Mouse (Mus musculus) induced T-regulatory cell, adult 2 months (primary cell): ENCODE measurements around the gene Celf1.
"Not testable (repeated sequence)": the region's sequence is repeated elsewhere in the genome, so short reads cannot be mapped to it uniquely, and the experiment has no call there.

Experiments
- DNase-seq: peaks from one replicate; pipeline ENCODE4 v3.0.0-alpha.2; 2012; ENCODE audit warnings: low read depth

Celf1 gene

DNA sequence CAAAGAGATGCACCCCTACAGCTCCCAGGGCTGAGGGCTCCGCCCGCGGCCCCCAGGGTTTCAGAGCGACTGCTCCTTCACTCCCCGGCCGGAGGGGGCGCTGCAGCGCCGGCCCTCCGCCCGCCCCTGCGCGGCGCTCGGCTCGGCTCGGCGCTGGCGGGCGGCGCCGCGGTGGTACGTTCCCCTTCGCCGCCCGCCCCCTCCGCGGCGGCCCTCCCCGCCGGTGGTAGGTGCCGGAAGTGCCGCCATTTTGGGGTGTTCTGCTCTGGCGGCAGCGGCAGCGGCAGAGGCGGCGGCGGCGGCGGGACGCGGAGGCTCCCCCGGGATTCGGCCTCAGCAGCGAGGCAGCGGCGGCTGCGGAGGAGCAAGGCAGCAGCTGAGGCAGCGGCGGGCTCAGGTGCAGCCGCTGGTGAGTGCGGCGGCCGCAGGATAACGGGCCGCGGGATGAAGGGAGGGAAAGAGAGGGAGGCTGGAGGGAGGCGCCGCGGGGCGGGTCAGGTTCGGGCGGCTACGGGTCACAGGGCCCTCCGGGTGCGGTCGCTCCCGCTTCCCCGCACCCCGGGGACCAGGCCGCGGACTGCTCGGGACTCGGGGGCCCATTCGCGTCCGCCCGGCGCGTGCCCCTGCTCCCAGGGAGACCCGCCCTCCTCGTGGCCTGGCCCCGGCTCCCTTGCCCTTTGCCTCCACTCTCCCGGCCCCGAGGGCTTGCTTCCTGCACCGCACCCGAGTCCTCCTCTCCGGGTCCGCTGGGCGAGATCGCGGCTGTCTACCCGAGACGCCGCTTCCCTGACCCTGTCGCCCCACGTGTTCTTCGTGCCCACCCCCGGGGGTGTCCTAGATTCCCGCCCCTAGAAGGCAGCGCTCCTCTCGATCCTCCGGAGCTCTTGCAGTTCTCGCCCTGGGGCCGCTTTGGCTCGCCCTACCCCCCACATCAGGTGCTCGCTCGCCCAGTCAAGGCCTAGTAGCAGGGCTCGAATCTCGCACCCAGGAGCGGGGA lies at the start of gene Celf1:
Celf1 (plus strand) TSS at position 150 of the 997 bp plus-strand sequence.
- peak; percentile 91 for DNase-seq

DNA sequence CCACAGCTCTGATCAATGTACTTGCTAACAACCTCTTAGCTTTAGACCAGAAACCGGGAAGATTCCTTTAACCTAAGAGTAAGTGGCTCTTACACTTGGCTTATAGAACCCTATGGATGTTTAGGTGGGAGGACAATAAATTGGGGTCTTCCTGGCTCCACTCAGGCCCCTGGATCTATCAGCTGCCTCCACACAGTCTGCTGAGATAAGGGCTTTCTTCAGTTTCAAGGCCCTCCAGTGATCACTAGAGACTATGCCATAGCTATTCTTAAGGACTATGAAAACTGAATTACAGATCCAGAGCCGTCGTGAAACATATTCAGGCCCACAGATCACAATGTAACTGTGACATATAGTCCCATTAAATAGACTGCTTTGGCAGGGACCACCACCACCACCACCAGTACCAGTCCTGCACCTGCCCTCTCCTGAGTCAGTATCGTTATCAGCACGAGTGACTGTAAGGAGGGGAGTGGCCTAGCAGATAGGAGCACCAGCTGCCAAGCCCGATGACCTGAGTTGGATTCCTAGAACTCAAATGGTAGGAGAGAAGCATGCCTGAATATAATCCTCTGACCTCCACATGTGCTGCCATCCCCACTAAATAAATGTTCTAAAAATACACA lies 46.4 kb upstream of the Celf1 start:
- no peak for DNase-seq

DNA sequence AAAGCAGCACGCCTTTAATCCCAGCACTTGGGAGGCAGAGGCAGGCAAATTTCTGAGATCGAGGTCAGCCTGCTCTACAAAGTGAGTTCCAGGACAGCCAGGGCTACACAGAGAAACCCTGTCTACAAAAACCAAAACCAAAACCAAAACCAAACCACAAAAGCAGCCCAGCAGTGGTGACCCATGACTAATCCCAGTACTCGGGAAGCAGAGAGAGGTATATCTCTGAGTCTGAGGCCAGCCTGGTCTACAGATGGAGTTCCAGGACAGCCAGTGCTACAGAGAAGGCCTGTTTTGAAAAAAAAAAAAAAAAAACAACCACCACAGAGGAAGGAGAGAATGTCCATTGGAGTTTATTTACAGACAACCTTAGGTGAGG lies 45.9 kb upstream of the Celf1 start:
- DNase-seq = not testable (repeated sequence)

DNA sequence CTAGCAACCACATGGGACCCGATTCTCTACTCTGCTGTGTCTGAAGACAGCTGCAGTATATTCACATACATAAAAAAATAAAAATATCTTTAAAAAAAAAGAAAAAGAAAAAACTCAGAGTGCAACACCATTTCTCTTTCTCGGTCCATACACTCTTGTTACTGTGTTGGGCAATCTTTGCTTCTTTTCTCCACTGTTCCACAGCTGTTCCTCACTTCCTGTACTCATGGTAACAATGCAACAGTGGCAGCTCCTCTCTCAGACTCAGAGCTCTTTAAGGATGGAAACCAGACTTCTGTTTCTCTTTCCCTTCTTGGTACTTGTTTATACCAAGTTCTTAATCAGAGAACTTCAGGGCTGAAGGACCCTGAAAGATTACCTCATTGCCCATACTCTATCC lies 36.8 kb upstream of the Celf1 start:
- peak; percentile 48 for DNase-seq

DNA sequence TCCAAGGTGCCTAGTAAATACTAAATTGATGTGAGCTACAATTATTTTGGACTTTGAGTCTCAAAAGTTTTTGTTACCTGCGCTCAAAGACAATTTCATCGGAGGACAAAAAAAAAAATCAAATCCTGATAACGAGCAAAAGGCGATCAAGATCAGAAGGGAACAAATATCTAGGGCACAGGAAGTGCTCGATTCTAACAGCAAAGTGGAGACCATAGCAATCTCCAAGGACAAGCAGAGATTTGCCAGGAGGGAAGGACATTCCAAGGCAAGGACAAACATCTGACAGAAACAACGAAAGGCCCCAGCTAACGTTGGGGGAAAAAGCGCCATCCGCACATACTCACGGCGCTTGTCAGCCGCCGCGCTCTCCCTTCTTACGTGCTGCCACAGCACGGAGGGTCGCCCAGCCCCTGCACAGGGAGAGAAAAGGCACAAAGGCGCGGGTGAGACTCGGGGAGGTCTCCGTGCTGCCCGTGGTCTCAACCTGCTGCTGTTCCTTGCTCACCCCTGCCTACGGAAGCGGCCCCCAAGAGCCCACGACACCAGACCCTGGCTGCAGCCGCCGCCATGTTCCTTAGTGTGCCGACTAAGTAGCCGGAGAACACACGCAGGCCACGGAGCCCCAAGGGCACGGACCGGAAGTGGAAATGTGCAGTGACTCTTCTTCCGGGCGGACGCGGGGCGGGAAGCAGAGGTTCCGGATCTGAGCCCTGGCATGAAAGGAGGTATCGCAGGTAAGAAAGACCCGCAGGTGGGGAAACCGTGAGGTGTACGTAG lies 35.9 kb upstream of the Celf1 start, which contains the start of the genes Kbtbd4 and Ndufs3:
Kbtbd4 (plus strand) TSS at position 665 of the 780 bp plus-strand sequence.
Ndufs3 (minus strand) TSS at position 752 of the 780 bp plus-strand sequence.
- peak; percentile 96 for DNase-seq

DNA sequence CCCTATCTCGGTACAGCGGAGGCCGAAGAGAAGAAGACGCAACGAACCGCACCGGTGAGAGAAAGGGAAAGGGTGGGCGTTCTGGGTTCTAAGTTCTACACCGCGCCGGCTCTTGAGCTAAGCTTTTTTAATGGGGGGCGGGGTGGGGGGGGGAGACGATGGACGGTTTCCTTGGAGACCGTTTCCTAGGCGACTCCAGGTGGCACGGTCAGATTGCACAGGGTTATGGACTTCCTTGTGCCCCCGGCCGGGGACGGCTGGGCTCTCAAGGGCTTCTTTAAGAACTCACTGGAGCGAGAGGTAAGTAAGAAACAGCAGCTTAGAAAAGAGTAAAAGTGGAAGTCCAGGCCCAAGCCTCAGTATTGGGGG lies 35.3 kb upstream of the Celf1 start:
- no peak for DNase-seq

DNA sequence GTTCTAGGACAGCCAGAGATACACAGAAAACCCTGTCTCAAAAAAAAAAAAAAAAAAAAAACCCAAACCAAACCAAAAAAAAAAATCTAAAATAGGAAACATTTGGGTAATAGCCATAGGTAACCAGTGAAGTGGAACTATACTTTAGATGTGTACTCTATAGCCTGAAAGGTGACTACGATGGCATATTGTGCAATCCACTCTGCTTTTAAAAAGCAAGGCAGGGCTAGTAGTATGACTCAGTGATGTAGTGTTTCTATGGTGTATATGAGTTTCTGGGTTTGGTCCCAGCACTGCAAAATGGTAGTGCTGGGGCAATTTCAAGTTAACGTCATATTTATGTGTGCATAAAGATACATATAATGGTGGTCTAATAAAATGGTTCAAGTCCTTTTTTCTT lies 33.5 kb upstream of the Celf1 start:
- DNase-seq = no peak

DNA sequence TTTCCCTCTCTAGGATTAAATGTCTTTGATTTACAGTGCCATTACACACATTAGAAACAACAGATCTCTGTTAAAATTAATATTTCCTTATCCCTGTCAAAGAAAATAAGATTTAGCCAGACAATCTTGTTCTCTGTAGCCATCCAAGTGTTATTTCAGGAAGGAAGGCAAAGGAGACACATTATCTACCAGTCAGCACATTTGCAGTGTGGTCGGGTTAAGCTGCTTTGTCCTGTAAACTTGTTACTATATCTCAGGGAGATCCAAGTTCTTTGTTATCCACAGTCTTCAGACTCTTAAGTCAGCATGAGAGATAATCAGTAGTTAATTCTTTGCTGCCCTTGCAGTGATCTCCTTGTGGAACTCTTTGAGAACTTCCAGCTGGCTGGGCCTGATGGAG lies 29.3 kb upstream of the Celf1 start:
- no peak for DNase-seq

DNA sequence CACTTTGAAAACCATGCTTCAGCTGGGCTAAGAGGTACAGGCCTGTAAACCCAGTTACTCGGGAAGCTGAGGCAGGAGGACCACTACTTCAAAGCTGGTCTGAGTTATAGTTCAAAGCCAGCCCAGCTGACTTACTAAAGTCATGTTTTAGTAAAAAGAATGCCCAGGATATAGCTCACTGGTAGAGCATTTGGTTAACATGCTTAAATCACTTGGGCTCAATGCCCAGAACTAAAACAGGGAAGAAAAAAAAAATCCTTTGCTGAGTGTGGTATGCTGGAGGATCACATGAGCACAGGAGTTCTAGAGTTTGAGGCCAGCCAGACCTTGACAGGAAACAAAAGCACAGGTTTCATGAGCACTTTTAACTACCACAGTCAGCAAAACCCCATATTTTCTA lies 28.5 kb upstream of the Celf1 start:
- DNase-seq = no peak

DNA sequence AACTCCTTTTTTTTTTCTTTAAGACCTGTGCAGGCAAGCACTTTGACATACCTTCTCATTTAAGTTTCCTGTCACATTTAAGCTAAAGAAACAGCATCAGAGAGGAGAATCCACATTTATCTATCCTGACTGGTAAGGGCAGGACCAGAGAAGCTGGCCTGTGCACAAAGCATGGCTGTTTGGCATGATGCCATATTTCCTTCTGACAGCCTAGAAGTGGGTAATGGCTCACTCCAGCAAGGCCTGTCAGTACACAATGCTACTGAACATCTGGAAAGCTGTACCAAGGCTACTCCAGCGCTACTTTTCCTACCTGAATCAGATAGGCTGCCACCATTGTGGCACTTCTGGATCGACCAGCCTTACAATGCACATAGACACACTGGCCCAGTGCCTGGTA lies 26.5 kb upstream of the Celf1 start:
- DNase-seq = no peak

DNA sequence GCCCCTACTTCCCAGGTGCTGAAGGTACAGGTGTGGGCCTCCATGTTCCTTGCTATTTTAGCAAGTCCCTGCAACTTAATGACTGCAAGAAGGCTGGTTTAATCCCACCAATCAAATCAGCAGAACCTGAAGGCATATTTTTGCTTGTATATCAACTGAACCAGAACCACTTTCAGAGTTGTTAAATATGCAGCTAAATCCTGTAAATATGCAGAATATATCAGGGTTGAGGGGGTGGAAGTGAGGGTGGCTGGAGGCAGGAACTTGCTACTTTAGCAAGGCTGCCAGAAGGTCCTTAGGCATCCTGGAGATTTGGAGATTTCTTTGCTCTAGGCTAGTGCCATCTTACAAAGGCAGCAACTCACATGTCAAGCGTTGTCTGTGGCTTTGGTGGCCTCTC lies 24.7 kb upstream of the Celf1 start:
- no peak for DNase-seq

DNA sequence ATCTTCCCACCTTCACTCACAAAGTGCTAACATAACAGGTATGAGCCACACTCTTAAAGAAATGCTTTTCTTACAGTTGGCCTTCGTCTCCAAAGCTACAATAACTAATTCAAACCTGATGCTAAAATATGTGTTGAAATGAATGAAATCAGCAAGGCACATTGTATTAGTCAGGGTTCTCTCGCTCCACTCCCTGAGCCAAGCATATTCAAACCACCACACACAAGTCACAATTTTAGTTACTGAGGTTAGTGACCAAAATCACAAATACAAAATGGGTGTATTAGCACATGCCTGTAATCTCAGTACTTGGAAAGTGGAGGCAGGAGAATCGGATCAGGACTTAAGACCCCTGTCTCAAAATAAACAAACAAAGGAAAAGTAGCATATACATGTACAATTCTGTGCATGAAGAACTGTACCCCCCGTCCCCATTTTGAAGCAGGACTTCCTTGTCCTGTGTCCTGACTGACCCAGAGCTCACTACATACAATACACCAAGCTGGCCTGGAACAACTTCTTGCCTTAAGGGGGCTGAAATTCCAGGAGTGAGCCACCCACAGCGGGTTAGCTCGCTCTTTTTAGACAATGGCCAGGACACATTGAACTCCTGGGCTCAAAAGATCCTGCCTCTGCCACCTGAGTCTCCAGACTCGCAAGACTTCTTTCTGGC lies 23.5 kb upstream of the Celf1 start:
- DNase-seq = peak; percentile 66

DNA sequence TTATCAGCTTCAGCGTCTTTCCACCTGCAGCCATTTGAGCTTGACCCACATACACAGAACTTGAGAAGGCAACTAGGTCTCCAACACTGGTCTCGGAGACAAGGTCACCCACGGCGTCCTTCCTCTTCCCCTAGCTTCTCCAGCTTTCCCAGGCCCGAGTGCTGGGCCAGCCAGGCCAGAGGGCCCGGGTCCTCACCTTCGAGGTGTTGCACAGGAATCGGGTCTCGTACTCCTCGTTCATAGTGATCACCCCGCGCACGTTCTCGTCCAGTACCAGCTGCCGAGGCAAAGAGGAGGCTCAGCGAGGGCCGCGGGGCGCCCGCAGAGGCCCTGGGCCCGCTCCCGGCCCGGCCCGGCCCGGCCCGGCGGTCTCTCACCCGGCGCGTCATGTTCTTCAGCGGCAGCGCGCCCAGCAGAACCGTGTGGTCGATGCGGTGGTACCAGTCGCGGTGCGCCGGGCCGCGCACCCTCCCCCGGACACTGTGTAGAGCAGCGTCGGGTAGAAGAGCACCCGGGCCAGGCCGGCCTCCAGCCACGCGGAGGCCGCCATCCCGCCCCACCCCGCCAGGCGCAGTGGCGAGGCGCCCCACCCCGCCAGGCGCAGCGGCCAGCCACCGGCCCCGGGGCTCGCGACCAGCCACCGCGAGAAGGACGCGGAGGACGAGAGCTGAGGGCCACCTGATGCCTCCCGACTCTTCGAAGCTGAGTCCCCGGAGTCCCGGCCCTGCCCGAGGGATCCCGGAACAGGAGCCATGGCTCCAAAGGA lies 22.8 kb upstream of the Celf1 start:
- peak; percentile 73 for DNase-seq

DNA sequence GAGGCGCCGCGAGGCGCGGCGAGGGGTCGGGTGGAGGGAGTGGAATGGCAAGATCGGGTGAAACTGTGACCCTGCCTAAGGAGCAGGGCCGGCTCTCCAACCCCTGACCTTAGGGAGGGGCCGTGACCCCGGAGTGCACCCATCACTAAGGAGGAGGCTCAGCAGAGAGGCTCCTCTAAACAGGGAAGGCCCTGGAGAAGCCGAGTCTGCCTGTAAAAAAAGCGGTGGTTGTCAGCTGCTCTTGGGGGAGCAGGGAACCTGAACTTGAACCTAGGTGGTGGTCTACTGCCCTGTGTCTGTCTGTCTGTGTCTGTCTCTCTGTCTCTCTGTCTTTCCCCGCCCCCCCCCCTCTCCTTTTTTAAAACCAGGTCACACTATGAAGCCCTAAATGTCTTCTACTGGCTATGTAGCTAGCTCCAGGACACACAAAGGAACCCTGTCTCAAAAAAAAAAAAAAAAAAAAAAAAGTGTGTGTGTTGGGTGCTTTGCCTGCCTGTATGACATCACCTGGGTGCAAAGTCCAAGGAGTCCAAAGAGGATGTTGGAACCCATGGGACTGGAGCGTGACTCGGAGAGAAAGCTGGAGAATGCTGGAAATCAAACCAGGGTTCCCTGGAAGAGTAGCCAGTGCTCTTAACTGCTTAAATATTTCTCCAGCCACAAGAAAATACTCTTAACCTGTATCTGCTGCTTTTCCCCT lies 22.0 kb upstream of the Celf1 start:
- peak; percentile 22 for DNase-seq

DNA sequence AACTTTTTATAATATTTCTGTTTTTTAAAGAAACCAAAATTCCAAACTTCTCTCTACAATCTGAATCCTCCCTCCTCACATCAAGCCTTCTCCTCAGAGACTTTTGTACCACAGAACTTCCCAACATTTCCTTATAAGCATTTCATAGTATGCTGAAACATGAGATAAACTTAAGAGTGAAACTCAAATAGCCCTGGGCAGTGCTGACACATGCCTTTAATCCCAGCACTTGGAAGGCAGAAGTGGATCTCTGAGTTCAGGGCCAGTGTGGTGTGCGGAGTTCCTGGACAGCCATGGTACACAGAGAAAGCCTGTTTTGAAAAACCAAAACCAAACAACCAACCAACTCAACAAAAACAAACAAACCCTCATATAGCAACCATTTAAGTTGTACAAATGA lies 19.0 kb upstream of the Celf1 start:
- no peak for DNase-seq

DNA sequence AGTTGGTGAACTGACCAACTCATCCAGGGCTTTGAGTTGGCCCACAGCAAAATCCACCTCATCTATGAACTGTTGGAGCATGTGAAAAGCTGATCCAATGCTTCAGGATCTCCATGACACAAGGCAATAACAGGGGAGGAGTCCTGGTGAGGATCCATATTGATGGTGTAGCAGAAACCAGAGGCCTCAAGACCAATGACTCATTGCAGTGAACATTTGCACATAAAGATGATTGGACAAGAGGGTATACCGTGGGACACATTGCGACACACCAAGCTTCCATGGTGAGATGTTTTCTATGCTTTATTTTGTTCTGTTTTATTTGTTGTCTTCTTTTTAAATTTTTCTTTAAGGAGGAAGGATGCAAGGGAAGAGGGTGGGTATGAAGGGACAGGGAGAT lies 17.5 kb upstream of the Celf1 start:
- DNase-seq = no peak

DNA sequence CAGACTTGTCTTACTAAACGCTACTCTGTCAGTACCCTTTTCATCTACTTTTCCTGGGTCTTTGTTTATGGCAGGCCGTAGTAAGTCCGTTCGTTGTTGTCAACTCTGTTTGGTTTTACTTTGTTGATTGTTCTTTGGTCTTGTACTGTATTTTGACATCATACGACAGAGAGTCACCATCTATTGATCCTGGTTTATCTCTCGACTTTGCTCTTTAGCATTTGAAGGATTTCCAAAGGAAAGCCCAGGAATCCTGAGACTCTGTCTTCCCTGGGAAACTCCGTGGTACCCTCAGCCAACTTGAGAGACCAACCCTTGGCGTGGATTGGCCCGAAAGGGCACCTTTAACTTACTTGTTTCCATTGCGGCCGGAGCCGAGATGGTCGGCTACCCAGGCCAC lies 11.6 kb upstream of the Celf1 start:
- DNase-seq = no peak

DNA sequence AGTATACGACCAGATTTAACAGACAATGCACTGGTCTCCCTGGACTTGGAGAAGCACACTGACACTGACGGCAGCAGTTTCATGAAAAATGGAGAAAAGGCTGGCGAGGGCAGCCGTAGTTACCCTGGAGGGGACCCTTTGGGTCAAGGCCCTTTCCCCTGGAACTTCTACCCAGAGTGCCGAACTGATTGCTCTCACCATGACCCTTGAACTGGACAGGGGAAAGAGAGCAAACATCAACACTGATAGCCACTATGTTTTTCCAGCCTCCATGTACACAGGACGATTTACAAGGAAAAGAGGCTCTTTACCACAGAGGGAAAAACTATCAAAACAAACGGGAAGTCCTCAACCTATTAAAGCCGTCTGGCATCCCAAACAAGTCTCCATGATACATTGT lies 8.4 kb upstream of the Celf1 start:
- DNase-seq = no peak

DNA sequence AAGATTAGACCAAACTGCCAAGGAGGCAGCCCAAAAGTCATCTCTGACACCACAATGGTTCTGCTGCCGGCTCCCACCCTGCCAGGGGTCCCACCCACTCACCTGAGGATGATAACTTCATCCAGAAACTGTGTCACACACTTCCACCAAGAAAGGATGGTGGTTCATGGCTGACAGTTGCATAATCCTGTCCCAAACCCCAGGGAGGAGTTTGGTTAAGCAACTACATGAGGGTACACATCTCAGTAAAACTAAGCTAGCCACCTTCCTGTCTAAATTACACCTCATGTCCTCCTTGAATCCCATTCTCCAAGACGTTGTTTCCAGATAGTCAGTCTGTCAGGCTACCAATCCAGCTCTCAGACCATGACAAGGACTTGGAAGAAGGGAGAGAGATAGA lies 7.9 kb upstream of the Celf1 start:
- DNase-seq = no peak

DNA sequence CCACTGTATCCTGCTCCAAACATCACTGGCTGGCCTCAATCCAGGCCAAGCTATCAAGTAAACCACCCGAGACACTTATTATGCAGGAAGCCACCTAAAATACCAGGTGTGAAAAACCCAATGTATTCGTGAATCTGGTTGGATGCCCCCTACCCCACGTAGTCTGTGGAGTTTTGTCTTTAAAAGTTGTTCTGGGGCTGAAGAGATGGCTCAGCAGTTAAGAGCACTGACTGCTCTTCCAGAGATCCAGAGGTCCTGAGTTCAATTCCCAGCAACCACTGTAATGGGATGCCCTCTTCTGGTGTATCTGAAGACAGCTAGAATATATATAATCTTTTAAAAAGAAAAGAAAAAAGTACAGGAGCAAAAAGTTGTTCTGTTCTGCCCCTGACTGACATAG lies 1.8 kb upstream of the Celf1 start:
- DNase-seq = no peak

DNA sequence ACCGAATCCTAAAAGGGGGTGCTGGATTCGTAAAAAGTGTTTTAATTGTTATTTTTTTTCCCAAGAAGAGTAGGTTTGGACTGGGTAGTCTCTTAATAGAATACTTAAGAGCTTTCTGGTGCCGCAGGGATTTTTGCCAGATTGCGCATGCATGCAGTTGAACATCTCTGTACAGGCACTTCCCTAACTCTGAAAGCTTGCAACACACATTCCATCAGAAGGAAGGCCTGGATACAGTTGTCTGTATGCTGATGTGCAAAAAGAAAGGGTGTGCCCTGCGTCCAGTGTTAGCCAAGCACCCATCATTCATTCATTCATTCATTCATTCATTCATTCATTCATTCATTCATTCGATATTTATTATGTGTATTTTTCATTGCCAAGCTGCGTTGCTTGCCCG lies 432 bp upstream of the Celf1 start:
- DNase-seq = no peak
